Mouse (Mus musculus): ENCODE results near the gene Odf3b.

DNA sequence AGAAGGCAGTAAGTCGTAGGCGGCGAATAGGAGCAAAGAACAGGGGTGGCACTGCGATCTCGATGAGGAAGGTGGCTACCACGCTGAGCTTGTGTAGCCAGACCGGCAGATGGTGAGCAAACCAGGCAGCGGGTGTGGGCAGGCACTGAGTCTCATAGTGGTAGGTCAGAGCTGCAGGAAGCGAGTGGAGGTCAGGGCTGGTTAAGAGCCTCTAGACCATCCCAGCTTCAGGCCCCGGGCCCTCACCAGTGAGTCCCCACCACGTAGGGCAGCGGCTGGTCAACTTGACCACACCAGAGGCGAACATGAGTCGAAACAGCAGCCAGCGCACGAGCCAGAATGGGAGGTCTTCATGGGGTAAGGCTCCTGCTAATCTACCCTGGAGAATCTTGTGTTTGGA is 25.2 kb downstream of the Odf3b start:
- no peak for TF ChIP-seq POLR2A (IDR thresholded peaks at IDR 0.05; ENCODE audit: extremely low read depth, insufficient read depth, low read length)
- TF ChIP-seq CTCF (IDR thresholded peaks at IDR 0.05; ENCODE audit: extremely low read depth, insufficient read depth, low read length), result no peak
